Mouse (Mus musculus) myocyte (in vitro differentiated cells): ENCODE data around the gene Efhd1. TPM values are rescaled to one million over a fixed set of nuclear protein-coding genes. Genes with fewer than 3 reads are reported as not detected.

Experiments used
- H3K27me3 ChIP-seq: one replicate; pipeline ENCODE4 v1.6.1; 2011; ENCODE audit not compliant: control insufficient read depth, insufficient read depth, insufficient read length
- H3K36me3 ChIP-seq: one replicate; pipeline ENCODE4 v1.6.1; 2011; ENCODE audit not compliant: control insufficient read depth, insufficient read depth
- H3K4me2 ChIP-seq: one replicate; pipeline ENCODE4 v1.6.1; 2011; ENCODE audit warnings: low read depth, control low read depth
- H3K4me3 ChIP-seq: one replicate; pipeline ENCODE4 v1.5.1; 2011; ENCODE audit warnings: mild to moderate bottlenecking, control low read depth, moderate library complexity
- H3K79me2 ChIP-seq: one replicate; pipeline ENCODE4 v1.6.1; 2011; ENCODE audit not compliant: control insufficient read depth, insufficient read depth
- H3ac ChIP-seq: one replicate; pipeline ENCODE4 v1.6.1; 2011; ENCODE audit not compliant: control insufficient read depth, insufficient read length
- CEBPB ChIP-seq: IDR thresholded peaks from 2 replicates; pipeline ENCODE4 v1.6.1; 2011; ENCODE audit warnings: mild to moderate bottlenecking, moderate library complexity; ENCODE audit not compliant: poor library complexity, insufficient read depth, severe bottlenecking
- E2F4 ChIP-seq: IDR thresholded peaks from one replicate; pipeline ENCODE4 v1.6.1; 2011; ENCODE audit warnings: mild to moderate bottlenecking, control low read depth, moderate library complexity; ENCODE audit not compliant: insufficient read depth
- MAX ChIP-seq: IDR thresholded peaks from one replicate; pipeline ENCODE4 v1.6.1; 2011; ENCODE audit warnings: low read depth, mild to moderate bottlenecking, control low read depth
- MYOD1 ChIP-seq, 3 experiments: IDR thresholded peaks; one replicate each; pipeline ENCODE4 v1.6.1; 2011; ENCODE audit warnings: control low read depth in 2 of 3, low read depth in 2 of 3, mild to moderate bottlenecking in 2 of 3, moderate library complexity in 1 of 3; ENCODE audit not compliant: insufficient read length in 2 of 3, control insufficient read depth in 1 of 3
- MYOG ChIP-seq, 3 experiments: IDR thresholded peaks; one replicate each; pipeline ENCODE4 v1.6.1; 2011; ENCODE audit warnings: control low read depth in 2 of 3, low read depth in 2 of 3, mild to moderate bottlenecking in 2 of 3; ENCODE audit not compliant: insufficient read length in 2 of 3, control insufficient read depth in 1 of 3, insufficient read depth in 1 of 3
- POLR2A ChIP-seq: IDR thresholded peaks from one replicate; pipeline ENCODE4 v1.6.1; 2011; ENCODE audit warnings: low read depth, mild to moderate bottlenecking, control low read depth, moderate library complexity; ENCODE audit not compliant: insufficient read length
- POLR2AphosphoS2 ChIP-seq: IDR thresholded peaks from one replicate; pipeline ENCODE4 v1.6.1; 2011; ENCODE audit warnings: low read depth, control low read depth; ENCODE audit not compliant: insufficient read length
- REST ChIP-seq: IDR thresholded peaks from one replicate; pipeline ENCODE4 v1.6.1; 2011; ENCODE audit warnings: mild to moderate bottlenecking, control low read depth, moderate library complexity; ENCODE audit not compliant: insufficient read depth, insufficient read length
- SRF ChIP-seq: IDR thresholded peaks from one replicate; pipeline ENCODE4 v1.6.1; 2011; ENCODE audit warnings: low read depth; ENCODE audit not compliant: control insufficient read depth, insufficient read length
- TCF12 ChIP-seq: IDR thresholded peaks from one replicate; pipeline ENCODE4 v1.6.1; 2011; ENCODE audit warnings: mild to moderate bottlenecking, control low read depth; ENCODE audit not compliant: poor library complexity, insufficient read depth, severe bottlenecking
- TCF3 ChIP-seq: IDR thresholded peaks from one replicate; pipeline ENCODE4 v1.6.1; 2011; ENCODE audit warnings: low read depth, control low read depth; ENCODE audit not compliant: insufficient read length
- USF1 ChIP-seq: IDR thresholded peaks from one replicate; pipeline ENCODE4 v1.6.1; 2011; ENCODE audit warnings: low read depth, mild to moderate bottlenecking, control low read depth, moderate library complexity
- polyA plus RNA-seq: library from polyadenylated mRNA; unstranded; fragments of >200 nt; fragmentation: generic; extraction: Trizol; gene quantifications from one replicate; pipeline ENCODE4 v1.2.1, GENCODE M21; 2012; ENCODE audit warnings: missing spikeins

Gene Efhd1
- polyA plus RNA-seq, 1 experiment = 2.1 TPM

DNA sequence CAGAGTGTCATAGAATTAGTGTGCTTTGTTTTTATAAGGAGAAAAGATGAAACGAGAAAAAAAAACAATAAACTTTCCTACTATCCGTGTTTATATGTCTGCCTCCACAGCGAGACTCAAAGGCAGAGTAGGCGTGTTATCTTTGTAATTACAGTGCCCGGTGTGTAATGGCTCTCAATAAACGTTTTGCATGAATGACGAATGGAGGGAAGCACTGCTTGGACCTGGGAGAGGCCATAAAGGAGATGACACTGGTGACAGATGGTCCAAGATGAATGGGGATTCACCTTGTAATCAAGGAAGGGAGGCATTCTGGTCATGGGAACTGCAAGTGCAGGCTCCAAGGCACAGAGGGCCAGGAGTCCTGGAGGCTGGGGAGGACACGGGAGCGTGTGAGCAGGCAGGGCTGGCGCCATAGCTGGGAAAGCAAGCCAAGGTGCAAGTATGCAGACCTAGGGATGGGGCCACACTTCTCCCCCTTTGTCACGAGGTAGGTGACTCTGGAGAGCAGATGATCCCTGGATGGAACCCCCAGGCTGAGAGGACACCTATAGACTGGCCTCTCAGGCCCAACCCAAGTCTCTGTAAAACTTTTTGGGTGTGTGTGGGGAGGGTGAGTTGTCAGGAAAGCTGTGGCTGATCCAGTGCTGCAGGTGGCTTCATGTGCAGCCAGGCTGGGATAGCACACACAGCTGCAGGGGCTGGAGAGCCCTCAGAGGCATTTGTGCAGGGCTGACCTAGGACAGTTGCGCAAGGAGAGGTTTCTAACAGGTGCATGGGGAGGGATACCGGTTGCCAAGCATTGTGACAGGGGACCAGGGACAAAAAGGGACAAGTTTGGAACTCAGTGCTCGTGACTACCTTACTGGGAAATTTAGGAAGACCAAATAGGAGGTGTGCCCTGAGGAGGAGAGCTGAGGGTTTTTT is 36.5 kb downstream of the Efhd1 start:
- Histone ChIP-seq H3K79me2 (no peaks in the 10 kb centered on the region), H3K4me3 (no peak overlapping the region), H3ac (no peak overlapping the region), H3K27me3 (no peaks in the 10 kb centered on the region), H3K36me3 (no peaks in the 10 kb centered on the region), H3K4me2 (no peak overlapping the region)
- TF ChIP-seq MYOG (IDR thresholded peaks at IDR 0.05; ENCODE audit: control insufficient read depth in 1 of 3, insufficient read depth in 1 of 3, insufficient read length in 2 of 3, low read depth in 2 of 3) (peak in 1 of 3 experiments; percentile 74), MYOD1 (IDR thresholded peaks at IDR 0.05; ENCODE audit: control insufficient read depth in 1 of 3, insufficient read length in 2 of 3, low read depth in 2 of 3) (peak in 2 of 3 experiments; percentile 19 to 51), POLR2AphosphoS2 (no peak)

DNA sequence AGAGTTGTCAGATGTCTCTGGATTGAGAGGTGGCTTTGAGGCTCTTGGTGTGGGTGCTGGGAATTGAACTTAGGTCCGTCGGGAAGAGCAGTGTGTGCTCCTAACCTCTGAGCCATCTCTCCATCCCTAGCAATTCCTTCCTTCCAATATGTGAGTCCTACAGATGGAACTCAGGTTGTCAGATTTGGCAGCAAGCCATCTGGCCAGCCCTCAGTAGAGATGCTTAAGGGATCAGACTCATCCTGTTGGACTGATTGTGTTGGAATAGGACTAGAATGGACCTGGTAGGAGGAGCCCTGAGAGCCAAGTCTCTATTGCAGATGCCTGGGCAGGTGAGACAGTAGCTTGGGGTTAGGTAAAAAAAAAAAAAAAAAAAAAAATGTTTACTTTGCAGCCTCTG is 37.8 kb downstream of the Efhd1 start:
- no peak overlapping the region for H3ac ChIP-seq
- no peak for TF ChIP-seq MYOD1 (IDR thresholded peaks at IDR 0.05; ENCODE audit: control insufficient read depth in 1 of 3, insufficient read length in 2 of 3, low read depth in 2 of 3)
- no peak for TF ChIP-seq MYOG (IDR thresholded peaks at IDR 0.05; ENCODE audit: control insufficient read depth in 1 of 3, insufficient read depth in 1 of 3, insufficient read length in 2 of 3, low read depth in 2 of 3)
- no peak for TF ChIP-seq USF1
- TF ChIP-seq TCF3 = no peak
- TF ChIP-seq SRF = no peak
- no peak for TF ChIP-seq E2F4
- no peak for TF ChIP-seq CEBPB
- TF ChIP-seq POLR2AphosphoS2 = no peak
- no peak for TF ChIP-seq TCF12
- TF ChIP-seq REST = no peak
- TF ChIP-seq POLR2A = no peak
- no peak for TF ChIP-seq MAX
- H3K4me2 ChIP-seq = no peak overlapping the region
- no peaks in the 10 kb centered on the region for H3K36me3 ChIP-seq
- no peak overlapping the region for H3K4me3 ChIP-seq
- no peaks in the 10 kb centered on the region for H3K27me3 ChIP-seq
- H3K79me2 ChIP-seq = no peaks in the 10 kb centered on the region

DNA sequence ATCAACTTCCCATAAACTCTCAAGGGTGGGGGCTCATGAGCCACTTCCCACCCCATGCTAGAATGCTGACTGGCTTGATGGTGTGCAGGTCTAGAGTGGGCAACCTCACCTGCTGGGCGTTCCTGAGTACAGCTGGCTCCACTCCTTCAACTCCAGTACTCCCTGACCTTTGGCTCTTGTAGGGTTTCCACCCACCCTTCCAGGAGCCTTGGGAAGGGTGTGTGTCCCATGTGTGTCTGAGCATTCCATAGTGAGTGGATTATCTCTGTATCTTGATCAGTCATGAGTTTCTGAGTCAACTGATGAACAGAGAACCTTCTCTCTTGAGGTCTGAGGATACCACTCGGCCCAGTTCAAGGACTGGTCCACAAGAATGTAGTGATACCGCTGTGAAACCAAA is 44.8 kb downstream of the Efhd1 start:
- TF ChIP-seq REST (no peak), MYOD1 (IDR thresholded peaks at IDR 0.05; ENCODE audit: control insufficient read depth in 1 of 3, insufficient read length in 2 of 3, low read depth in 2 of 3) (no peak), CEBPB (no peak), TCF3 (no peak), MYOG (IDR thresholded peaks at IDR 0.05; ENCODE audit: control insufficient read depth in 1 of 3, insufficient read depth in 1 of 3, insufficient read length in 2 of 3, low read depth in 2 of 3) (no peak), SRF (no peak), POLR2A (no peak), MAX (no peak), TCF12 (no peak), E2F4 (no peak), USF1 (no peak), POLR2AphosphoS2 (no peak)
- Histone ChIP-seq H3K27me3 (no peaks in the 10 kb centered on the region), H3K36me3 (no peaks in the 10 kb centered on the region)

DNA sequence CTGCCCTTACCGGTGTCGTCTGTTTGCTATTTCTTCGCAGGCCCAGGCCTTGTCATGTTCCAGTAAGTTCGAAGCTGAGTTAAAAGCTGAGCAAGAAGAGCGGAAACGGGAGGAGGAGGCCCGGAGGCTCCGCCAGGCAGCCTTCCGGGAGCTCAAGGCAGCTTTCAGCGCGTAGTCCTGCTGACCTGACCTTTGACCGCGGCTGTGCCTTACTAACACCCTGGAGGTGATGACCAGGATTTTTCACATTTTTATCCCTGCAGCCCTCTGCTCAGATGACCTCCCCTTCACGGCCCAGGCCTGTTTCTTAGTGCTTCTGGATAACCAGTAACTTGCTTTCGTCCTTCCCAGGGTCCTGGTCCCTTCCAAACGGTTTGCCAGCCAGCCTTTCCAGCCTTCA is 45.5 kb downstream of the Efhd1 start:
- TF ChIP-seq MAX (no peak), SRF (no peak), CEBPB (no peak), MYOG (IDR thresholded peaks at IDR 0.05; ENCODE audit: control insufficient read depth in 1 of 3, insufficient read depth in 1 of 3, insufficient read length in 2 of 3, low read depth in 2 of 3) (no peak), MYOD1 (IDR thresholded peaks at IDR 0.05; ENCODE audit: control insufficient read depth in 1 of 3, insufficient read length in 2 of 3, low read depth in 2 of 3) (no peak), TCF12 (no peak), POLR2A (no peak), E2F4 (no peak)
- H3K36me3 ChIP-seq = no peaks in the 10 kb centered on the region

More for the DNA sequence above, 44.8 kb downstream of the Efhd1 start:
- Histone ChIP-seq H3ac (no peak overlapping the region), H3K4me3 (no peak overlapping the region), H3K79me2 (no peaks in the 10 kb centered on the region), H3K4me2 (no peak overlapping the region)

DNA sequence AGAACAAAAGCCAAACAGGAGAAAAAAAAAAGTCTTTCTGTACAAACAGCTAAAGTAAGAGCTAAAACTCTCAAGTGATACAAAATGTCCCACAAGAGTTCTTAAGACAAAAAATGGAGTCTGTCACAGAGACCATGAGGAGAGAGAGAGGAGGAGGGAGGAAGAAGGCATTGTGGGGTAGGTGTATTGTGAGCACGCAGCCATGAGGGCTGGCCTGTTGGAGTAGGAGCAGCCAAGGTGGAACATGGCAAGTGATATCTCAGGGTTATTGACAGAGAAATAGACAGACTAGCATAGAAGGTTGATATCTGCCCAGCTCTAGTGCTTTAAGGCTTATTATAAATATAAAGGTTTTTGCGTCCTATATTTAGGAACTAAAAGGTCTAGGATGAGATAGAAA is 48.5 kb downstream of the Efhd1 start:
- H3K4me2 ChIP-seq = no peak overlapping the region
- no peak for TF ChIP-seq POLR2AphosphoS2
- no peak for TF ChIP-seq SRF
- TF ChIP-seq TCF12 = no peak
- TF ChIP-seq POLR2A = no peak
- TF ChIP-seq USF1 = no peak
- TF ChIP-seq MYOG (IDR thresholded peaks at IDR 0.05; ENCODE audit: control insufficient read depth in 1 of 3, insufficient read depth in 1 of 3, insufficient read length in 2 of 3, low read depth in 2 of 3) = no peak
- no peak for TF ChIP-seq TCF3
- TF ChIP-seq MAX = no peak
- TF ChIP-seq MYOD1 (IDR thresholded peaks at IDR 0.05; ENCODE audit: control insufficient read depth in 1 of 3, insufficient read length in 2 of 3, low read depth in 2 of 3) = no peak
- TF ChIP-seq E2F4 = no peak
- no peak for TF ChIP-seq REST
- no peak for TF ChIP-seq CEBPB
- no peaks in the 10 kb centered on the region for H3K79me2 ChIP-seq
- no peaks in the 10 kb centered on the region for H3K27me3 ChIP-seq
- H3K4me3 ChIP-seq = no peak overlapping the region
- H3ac ChIP-seq = no peak overlapping the region
- no peaks in the 10 kb centered on the region for H3K36me3 ChIP-seq

More for the DNA sequence above, 45.5 kb downstream of the Efhd1 start:
- Histone ChIP-seq H3K4me3 (no peak overlapping the region), H3K27me3 (no peaks in the 10 kb centered on the region), H3ac (no peak overlapping the region), H3K79me2 (no peaks in the 10 kb centered on the region), H3K4me2 (no peak overlapping the region)
